Mouse (Mus musculus) urinary bladder, postnatal 10 days (tissue): ENCODE data around the gene Arrb2.
"Not testable (repeated sequence)": the region's sequence is repeated elsewhere in the genome, so short reads cannot be mapped to it uniquely, and the experiment has no call there.

Experiments
- DNase-seq: peaks from one replicate; pipeline ENCODE4 v3.0.0; 2022; ENCODE audit warnings: low spot score

The Arrb2 gene

GRCm38 (mm10) chr11:70432048-70432894 lies at the start of gene Arrb2:
Gene Arrb2 (plus strand): TSS chr11:70432635.
- DNase-seq, result peak; percentile 95

- no peak for DNase-seq
These were observed 48.3 kb upstream of the Arrb2 start for GRCm38 (mm10) chr11:70384136-70384535.

- no peak for DNase-seq
These were observed 45.0 kb upstream of the Arrb2 start for GRCm38 (mm10) chr11:70387436-70387835.

- no peak for DNase-seq
These were observed 43.0 kb upstream of the Arrb2 start for GRCm38 (mm10) chr11:70389421-70389820.

GRCm38 (mm10) chr11:70403598-70403997 lies 28.8 kb upstream of the Arrb2 start:
- no peak for DNase-seq

GRCm38 (mm10) chr11:70409594-70410296 lies 22.7 kb upstream of the Arrb2 start, which contains the start of gene Pelp1:
Gene Pelp1 (minus strand): TSS chr11:70410031.
- DNase-seq, result peak; percentile 62

GRCm38 (mm10) chr11:70410297-70410643 lies 22.2 kb upstream of the Arrb2 start:
- DNase-seq, result no peak

- no peak for DNase-seq
These were observed 19.8 kb upstream of the Arrb2 start for GRCm38 (mm10) chr11:70412591-70412990.

- no peak for DNase-seq
These were observed 18.5 kb upstream of the Arrb2 start for GRCm38 (mm10) chr11:70413961-70414360.

- no peak for DNase-seq
These were observed 14.2 kb upstream of the Arrb2 start for GRCm38 (mm10) chr11:70418199-70418598.

- no peak for DNase-seq
These were observed 12.9 kb upstream of the Arrb2 start for GRCm38 (mm10) chr11:70419486-70419885.

GRCm38 (mm10) chr11:70426598-70426997 lies 5.8 kb upstream of the Arrb2 start:
- not testable (repeated sequence) for DNase-seq

GRCm38 (mm10) chr11:70431574-70431973 lies 861 bp upstream of the Arrb2 start:
- DNase-seq, result no peak

GRCm38 (mm10) chr11:70432895-70433568 lies 597 bp downstream of the Arrb2 start:
- DNase-seq, result no peak

- DNase-seq, result no peak
These were observed 1.1 kb downstream of the Arrb2 start for GRCm38 (mm10) chr11:70433569-70433943.

GRCm38 (mm10) chr11:70433951-70434350 lies 1.5 kb downstream of the Arrb2 start:
- no peak for DNase-seq

- DNase-seq, result no peak
These were observed 3.0 kb downstream of the Arrb2 start for GRCm38 (mm10) chr11:70435476-70435875.

- no peak for DNase-seq
These were observed 5.0 kb downstream of the Arrb2 start for GRCm38 (mm10) chr11:70437426-70437825.

- no peak for DNase-seq
These were observed 6.4 kb downstream of the Arrb2 start for GRCm38 (mm10) chr11:70438728-70439374.

- DNase-seq, result no peak
These were observed 8.2 kb downstream of the Arrb2 start for GRCm38 (mm10) chr11:70440637-70441036.

- DNase-seq, result no peak
These were observed 9.4 kb downstream of the Arrb2 start for GRCm38 (mm10) chr11:70441882-70442281.

GRCm38 (mm10) chr11:70443964-70444363 lies 11.5 kb downstream of the Arrb2 start:
- DNase-seq, result no peak
